Mouse (Mus musculus): ENCODE results near the gene Ahnak. TPM values are rescaled to one million over a fixed set of nuclear protein-coding genes. Genes with fewer than 3 reads are reported as not detected.
A peak's percentile ranks its signal among the peaks of the same experiment; 100 is the strongest.
"Not testable (repeated sequence)": the region's sequence is repeated elsewhere in the genome, so short reads cannot be mapped to it uniquely, and the experiment has no call there.

Gene Ahnak
- polyA plus RNA-seq, 1 experiment from 2014 or later, result 25.6 TPM

DNA sequence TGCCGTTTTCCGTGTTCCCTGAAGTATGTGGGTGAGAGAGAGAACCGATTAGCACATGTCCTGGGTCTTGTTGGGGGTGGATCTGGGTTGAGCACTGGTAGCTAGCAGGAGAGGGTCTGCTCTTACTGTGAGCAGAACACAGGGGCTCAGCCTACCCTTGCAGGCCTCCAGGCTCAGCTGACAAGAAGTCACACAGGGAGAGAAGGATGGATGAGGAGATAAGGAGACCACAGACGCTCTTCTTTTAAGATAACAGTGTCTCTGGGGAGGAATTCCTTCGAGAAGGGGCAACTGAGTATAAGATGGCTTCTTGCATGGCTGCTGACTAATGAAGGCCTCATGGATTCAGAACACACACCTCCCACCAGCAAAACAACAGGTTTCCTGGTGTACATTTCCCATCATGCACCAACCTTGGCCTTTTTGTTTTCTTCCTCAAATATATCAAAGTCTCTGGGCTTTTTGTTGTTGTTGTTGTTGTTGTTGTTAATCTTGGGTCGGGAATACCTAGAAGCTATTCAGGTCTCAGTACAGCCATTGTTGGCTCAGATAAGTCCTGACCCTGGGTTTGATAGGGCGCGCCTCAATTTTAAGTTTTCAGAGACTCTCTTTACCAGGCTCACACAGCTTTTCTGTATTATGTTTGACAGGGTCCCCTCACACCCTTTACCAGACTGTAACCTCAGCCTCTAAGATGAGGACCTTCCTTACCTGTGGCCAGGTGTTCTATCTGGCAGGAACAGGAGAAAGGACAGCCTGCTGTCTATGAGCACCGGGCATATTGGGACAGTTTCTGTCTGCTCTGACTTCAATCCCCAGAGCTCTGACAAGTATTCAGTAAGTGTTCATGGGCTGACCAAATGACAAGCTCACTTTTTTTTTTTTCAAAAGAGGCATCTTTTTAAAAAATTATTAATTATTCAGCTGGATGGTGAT lies 61.5 kb downstream of the Ahnak start:
- Histone ChIP-seq H3K27me3 (no peaks in the 10 kb centered on the region), H3K4me2 (no peak overlapping the region), H3K4me3 (no peak overlapping the region), H3K4me1 (peaks cover 26% of the 10 kb centered on the region), H3K36me3 (no peaks in the 10 kb centered on the region), H3K9me3 (no peaks in the 10 kb centered on the region), H3K27ac (no peak overlapping the region), H3K9ac (no peak overlapping the region)
- 45% methylated on average over 9 of the region's 9 CpGs for WGBS
- no peak for ATAC-seq (ENCODE audit: borderline replicate concordance, extremely low read depth, low FRiP score, low TSS enrichment)

GRCm38 (mm10) chr19:9051985-9052384 lies 62.9 kb downstream of the Ahnak start:
- H3K4me2 ChIP-seq; H3K27me3 ChIP-seq; ATAC-seq (ENCODE audit: borderline replicate concordance, extremely low read depth, low FRiP score, low TSS enrichment); H3K36me3 ChIP-seq; H3K27ac ChIP-seq; H3K9ac ChIP-seq; H3K9me3 ChIP-seq; H3K4me3 ChIP-seq: not testable (repeated sequence)
- peaks cover 24% of the 10 kb centered on the region for H3K4me1 ChIP-seq
- 83% methylated on average over 4 of the region's 4 CpGs for WGBS

- no peak overlapping the region for H3K27ac ChIP-seq
- no peaks in the 10 kb centered on the region for H3K9me3 ChIP-seq
- H3K4me1 ChIP-seq, result peaks cover 15% of the 10 kb centered on the region
- H3K36me3 ChIP-seq, result no peaks in the 10 kb centered on the region
- H3K27me3 ChIP-seq, result no peaks in the 10 kb centered on the region
- ATAC-seq (ENCODE audit: borderline replicate concordance, extremely low read depth, low FRiP score, low TSS enrichment), result peak; percentile 78; the same call in 1 of the 2 replicates
- no peak overlapping the region for H3K4me2 ChIP-seq
- no peak overlapping the region for H3K9ac ChIP-seq
- 23% methylated on average over 6 of the region's 6 CpGs for WGBS
- H3K4me3 ChIP-seq, result no peak overlapping the region
Observed at GRCm38 (mm10) chr19:9052803-9053431, 63.8 kb downstream of the Ahnak start.

GRCm38 (mm10) chr19:9055153-9055552 lies 66.1 kb downstream of the Ahnak start:
- H3K9ac ChIP-seq, result no peak overlapping the region
- 26% methylated on average over 2 of the region's 2 CpGs for WGBS
- H3K27me3 ChIP-seq, result no peaks in the 10 kb centered on the region
- H3K9me3 ChIP-seq, result no peaks in the 10 kb centered on the region
- no peak overlapping the region for H3K4me3 ChIP-seq
- H3K4me1 ChIP-seq, result peaks cover 10% of the 10 kb centered on the region; the same call in 1 of the 2 replicates
- H3K36me3 ChIP-seq, result no peaks in the 10 kb centered on the region
- ATAC-seq (ENCODE audit: borderline replicate concordance, extremely low read depth, low FRiP score, low TSS enrichment), result no peak
- H3K27ac ChIP-seq, result no peak overlapping the region
- H3K4me2 ChIP-seq, result no peak overlapping the region

GRCm38 (mm10) chr19:9055703-9056355 lies 66.7 kb downstream of the Ahnak start:
- H3K9me3 ChIP-seq, result no peaks in the 10 kb centered on the region
- ATAC-seq (ENCODE audit: borderline replicate concordance, extremely low read depth, low FRiP score, low TSS enrichment), result no peak
- peaks cover 10% of the 10 kb centered on the region; the same call in 1 of the 2 replicates for H3K4me1 ChIP-seq
- no peaks in the 10 kb centered on the region for H3K36me3 ChIP-seq
- H3K4me3 ChIP-seq, result no peak overlapping the region
- H3K9ac ChIP-seq, result no peak overlapping the region
- no peak overlapping the region for H3K4me2 ChIP-seq
- no peaks in the 10 kb centered on the region for H3K27me3 ChIP-seq
- WGBS, result 72% methylated on average over 4 of the region's 4 CpGs
- H3K27ac ChIP-seq, result no peak overlapping the region

DNA sequence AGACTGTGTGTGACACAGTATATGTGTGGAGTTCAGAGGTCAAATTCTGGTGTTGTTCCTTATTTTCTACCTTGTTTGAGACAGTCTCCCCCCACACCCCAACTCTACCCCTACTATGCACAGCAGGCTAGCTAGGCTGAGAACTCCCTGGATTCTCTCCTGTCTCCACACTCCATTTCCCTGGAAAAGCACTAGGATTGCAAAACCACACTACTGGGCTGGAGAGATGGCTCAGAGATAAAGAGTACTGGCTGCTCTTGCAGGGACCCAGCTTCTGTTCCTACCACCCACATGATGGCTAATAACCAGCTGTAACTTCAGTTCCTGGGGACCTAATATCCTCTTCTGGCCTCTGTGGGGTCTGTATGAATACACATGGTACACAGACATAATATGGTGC lies 68.6 kb downstream of the Ahnak start:
- no peak overlapping the region for H3K27ac ChIP-seq
- H3K4me3 ChIP-seq, result no peak overlapping the region
- H3K4me2 ChIP-seq, result no peak overlapping the region
- no peak for ATAC-seq (ENCODE audit: borderline replicate concordance, extremely low read depth, low FRiP score, low TSS enrichment)
- no peaks in the 10 kb centered on the region for H3K36me3 ChIP-seq
- H3K9ac ChIP-seq, result no peak overlapping the region
- peaks cover 9% of the 10 kb centered on the region; the same call in 1 of the 2 replicates for H3K4me1 ChIP-seq
- H3K9me3 ChIP-seq, result no peaks in the 10 kb centered on the region
- H3K27me3 ChIP-seq, result no peaks in the 10 kb centered on the region

DNA sequence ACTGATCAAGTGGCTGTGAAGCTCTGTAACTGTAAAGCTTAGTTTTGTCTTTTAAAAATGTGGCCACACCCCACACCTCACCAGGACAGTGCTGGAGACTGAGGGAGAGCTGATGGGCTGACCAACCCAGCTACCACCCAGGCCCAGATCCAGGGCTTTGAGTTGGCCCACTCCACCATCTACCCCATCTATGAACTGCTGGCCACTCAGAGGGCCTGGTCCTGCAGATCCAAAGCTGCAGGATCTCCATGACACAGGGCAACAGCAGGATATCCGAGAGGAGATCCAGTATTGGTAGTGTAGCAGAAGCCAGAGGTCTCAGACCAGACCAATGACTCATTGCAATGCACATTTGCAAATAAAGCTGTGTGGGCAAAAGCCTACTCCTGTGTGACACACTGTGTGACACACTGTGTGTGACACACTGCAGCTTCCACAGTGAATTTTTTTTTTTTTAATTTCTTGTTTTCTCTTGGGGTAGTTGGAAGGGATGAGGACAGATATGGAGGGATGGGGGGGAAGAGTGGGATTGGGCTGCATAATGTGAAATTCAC lies 69.3 kb downstream of the Ahnak start:
- Histone ChIP-seq H3K27me3 (no peaks in the 10 kb centered on the region), H3K27ac (no peak overlapping the region), H3K9me3 (no peaks in the 10 kb centered on the region), H3K4me1 (0 out of 2 replicates have a peak, but pooled peaks cover 2% of the 10 kb centered on the region), H3K4me2 (no peak overlapping the region), H3K36me3 (no peaks in the 10 kb centered on the region), H3K4me3 (no peak overlapping the region), H3K9ac (no peak overlapping the region)
- no peak for ATAC-seq (ENCODE audit: borderline replicate concordance, extremely low read depth, low FRiP score, low TSS enrichment)
- 68% methylated on average over 1 of the region's 1 CpGs for WGBS

- WGBS, result 74% methylated on average over 4 of the region's 4 CpGs
- Histone ChIP-seq H3K36me3 (no peaks in the 10 kb centered on the region), H3K27ac (no peak overlapping the region), H3K9me3 (no peaks in the 10 kb centered on the region), H3K9ac (no peak overlapping the region), H3K4me1 (no peaks in the 10 kb centered on the region), H3K4me3 (no peak overlapping the region), H3K4me2 (no peak overlapping the region), H3K27me3 (no peaks in the 10 kb centered on the region)
- ATAC-seq (ENCODE audit: borderline replicate concordance, extremely low read depth, low FRiP score, low TSS enrichment), result no peak
Observed at GRCm38 (mm10) chr19:9058944-9059343, 69.9 kb downstream of the Ahnak start.

DNA sequence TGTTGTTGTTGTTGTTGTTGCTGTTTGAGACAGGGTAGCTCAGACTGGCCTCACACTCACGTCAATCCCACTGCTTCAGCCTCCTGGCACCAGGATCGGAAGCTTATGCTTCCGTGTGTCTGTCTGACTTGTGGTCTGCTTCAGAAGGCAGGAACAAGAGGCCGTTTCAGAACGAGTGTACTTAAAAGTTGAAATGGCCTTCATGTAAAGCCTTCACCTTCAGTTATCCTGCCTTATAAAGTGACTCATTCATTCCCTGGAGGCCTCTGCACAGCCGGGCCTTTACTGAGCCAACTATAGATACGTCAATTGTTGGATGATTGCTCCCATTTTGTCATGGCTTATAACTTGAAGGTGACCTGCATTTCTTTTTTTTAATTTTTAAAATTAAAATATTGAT lies 70.3 kb downstream of the Ahnak start:
- Histone ChIP-seq H3K27me3 (no peaks in the 10 kb centered on the region), H3K36me3 (no peaks in the 10 kb centered on the region), H3K9me3 (no peaks in the 10 kb centered on the region), H3K4me3 (no peak overlapping the region), H3K27ac (no peak overlapping the region), H3K4me2 (no peak overlapping the region), H3K4me1 (no peaks in the 10 kb centered on the region), H3K9ac (no peak overlapping the region)
- 66% methylated on average over 7 of the region's 7 CpGs for WGBS
- no peak for ATAC-seq (ENCODE audit: borderline replicate concordance, extremely low read depth, low FRiP score, low TSS enrichment)

DNA sequence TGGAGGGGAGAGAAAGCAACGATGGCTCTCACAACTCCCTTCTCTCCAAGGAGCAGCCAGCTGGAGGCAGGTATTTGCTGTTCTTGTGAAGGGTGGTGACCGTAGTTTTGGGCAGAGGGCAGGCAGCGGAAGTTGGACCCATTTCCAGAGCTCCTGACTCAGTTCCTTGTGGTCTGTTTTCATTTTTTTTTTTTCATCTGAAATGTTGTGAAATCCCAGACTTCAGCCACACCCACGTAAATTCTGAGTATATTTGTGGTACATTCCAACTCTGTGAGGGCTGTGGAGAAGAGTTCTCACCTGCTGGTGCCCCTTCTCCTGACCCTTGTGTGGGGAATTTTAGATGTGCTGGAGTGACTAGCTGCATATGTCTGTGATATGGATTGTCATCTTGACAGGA lies 71.0 kb downstream of the Ahnak start:
- Histone ChIP-seq H3K9ac (no peak overlapping the region), H3K27ac (no peak overlapping the region), H3K4me1 (no peaks in the 10 kb centered on the region), H3K4me3 (no peak overlapping the region), H3K27me3 (no peaks in the 10 kb centered on the region), H3K36me3 (no peaks in the 10 kb centered on the region), H3K9me3 (no peaks in the 10 kb centered on the region), H3K4me2 (no peak overlapping the region)
- WGBS, result 61% methylated on average over 4 of the region's 4 CpGs
- no peak for ATAC-seq (ENCODE audit: borderline replicate concordance, extremely low read depth, low FRiP score, low TSS enrichment)

- no peak for ATAC-seq (ENCODE audit: borderline replicate concordance, extremely low read depth, low FRiP score, low TSS enrichment)
- WGBS, result 79% methylated on average over 8 of the region's 8 CpGs
- H3K4me2 ChIP-seq, result no peak overlapping the region
- no peaks in the 10 kb centered on the region for H3K27me3 ChIP-seq
- H3K27ac ChIP-seq, result no peak overlapping the region
- no peak overlapping the region for H3K4me3 ChIP-seq
- H3K9ac ChIP-seq, result no peak overlapping the region
- peaks cover 9% of the 10 kb centered on the region for H3K4me1 ChIP-seq
- no peaks in the 10 kb centered on the region for H3K36me3 ChIP-seq
- no peaks in the 10 kb centered on the region for H3K9me3 ChIP-seq
Observed at GRCm38 (mm10) chr19:9061221-9061893, 72.3 kb downstream of the Ahnak start.

All from lung, embryonic 15.5 days (tissue).